Mouse (Mus musculus) thymus, postnatal 0 days (tissue): ENCODE results near the gene Atad5. TPM values are rescaled to one million over a fixed set of nuclear protein-coding genes. Genes with fewer than 3 reads are reported as not detected.
"Not testable (repeated sequence)": the region's sequence is repeated elsewhere in the genome, so short reads cannot be mapped to it uniquely, and the experiment has no call there.

Source experiments
- DNase-seq: peaks from one replicate; pipeline ENCODE4 v3.0.0-alpha.2; 2015; ENCODE audit warnings: low spot score
- polyA plus RNA-seq: library from polyadenylated mRNA; unstranded; fragments of >200 nt; fragmentation: Nextera tagmentation; extraction: Ambion mirVana; gene quantifications from 2 replicates; pipeline ENCODE4 v1.2.1, GENCODE M21; 2015

The Atad5 gene
- polyA plus RNA-seq, 1 experiment from 2014 or later, result 15.7 TPM

- DNase-seq, result no peak
These were observed 88.0 kb downstream of the Atad5 start for GRCm38 (mm10) chr11:80176911-80177895.

GRCm38 (mm10) chr11:80178316-80178715, 89.1 kb downstream of the Atad5 start:
- no peak for DNase-seq

GRCm38 (mm10) chr11:80181021-80181749, 92.0 kb downstream of the Atad5 start:
- no peak for DNase-seq

GRCm38 (mm10) chr11:80183054-80183704, 94.0 kb downstream of the Atad5 start:
- not testable (repeated sequence) for DNase-seq

- DNase-seq, result peak; percentile 55
These were observed 94.6 kb downstream of the Atad5 start, which contains the start of gene Rnf135 for GRCm38 (mm10) chr11:80183705-80184255. Rnf135 (plus strand) TSS chr11:80183851.

GRCm38 (mm10) chr11:80184531-80185071, 95.4 kb downstream of the Atad5 start:
- DNase-seq, result no peak

Other genes with a start within 250 kb of the Atad5 start
- 58.3 and 60.7 TPM in 2 replicates for gene Utp6, start 127.0 kb upstream of the Atad5 start, polyA plus RNA-seq
- gene Suz12, start 96.3 kb upstream of the Atad5 start, polyA plus RNA-seq, result 33.4 and 44.3 TPM in 2 replicates
- 110 and 116 TPM in 2 replicates for gene Crlf3, start 8.4 kb upstream of the Atad5 start, polyA plus RNA-seq
- 39.2 and 41.0 TPM in 2 replicates for gene Tefm, start 52.8 kb downstream of the Atad5 start, polyA plus RNA-seq
- 3.2 and 4.1 TPM in 2 replicates for gene Adap2, start 64.7 kb downstream of the Atad5 start, polyA plus RNA-seq
- 7.7 and 8.2 TPM in 2 replicates for gene Rnf135, start 94.5 kb downstream of the Atad5 start, polyA plus RNA-seq
- 40.3 and 42.8 TPM in 2 replicates for gene Rhot1, start 119.6 kb downstream of the Atad5 start, polyA plus RNA-seq
- 6.3 and 6.8 TPM in 2 replicates for gene Rhbdl3, start 211.5 kb downstream of the Atad5 start, polyA plus RNA-seq